ENCODE assay signal across 9 mouse cellular contexts in genomic region chr5:90900147-90900546, GRCm38 (mm10). TPM values are rescaled to one million over a fixed set of nuclear protein-coding genes. Genes with fewer than 3 reads are reported as not detected.
DNase-seq lines count a peak whose midpoint lies in the region; ATAC-seq and TF ChIP-seq lines count a peak whose summit lies in the region.
"Had no signal": no experiment of that assay in that cellular context is flagged by ENCODE, and none has a peak within 500 bp of the region (broad histone marks: within the 10 kb centered on the region; RNA-seq: fewer than 3 reads in every experiment).

No protein-coding gene starts in this region.

- H3K4me2 ChIP-seq in midbrain, embryonic 13.5 days (replicated peaks): no peak overlapping the region
- H3K4me2 ChIP-seq: neural tube, embryonic 13.5 days had no signal

- H3K4me1 ChIP-seq in small intestine, adult 2 months (ENCODE audit: control insufficient read depth, insufficient read depth, insufficient read length, low read length): peaks cover 11% of the 10 kb centered on the region
- peaks cover 11% of the 10 kb centered on the region for H3K4me1 ChIP-seq in midbrain, embryonic 13.5 days (replicated peaks)

- H3K36me3 ChIP-seq in small intestine, adult 2 months (ENCODE audit: control insufficient read depth, insufficient read depth, low read length): no peaks in the 10 kb centered on the region
- H3K36me3 ChIP-seq in midbrain, embryonic 13.5 days: no peaks in the 10 kb centered on the region
- H3K36me3 ChIP-seq: neural tube, embryonic 13.5 days had no signal

- no peak for TF ChIP-seq CTCF in small intestine, adult 2 months (IDR thresholded peaks at IDR 0.05; ENCODE audit: extremely low read depth, insufficient read length, insufficient replicate concordance, low read depth, low read length)

- ATAC-seq in hematopoietic stem cell, adult 5-6 weeks (replicated peaks in 1 of 2; ENCODE audit: insufficient read depth in 1 of 2, low FRiP score in 2 of 2, low TSS enrichment in 1 of 2, low read depth in 1 of 2, poor library complexity in 2 of 2, severe bottlenecking in 2 of 2): peak; percentile 30 to 34
- no peak for ATAC-seq in inflammation-experienced regulatory T-cells, adult 6 months
- no peak for ATAC-seq in midbrain, embryonic 13.5 days

- 0 out of 2 replicates have a peak overlapping the region, but pooled peaks have one; percentile 2 for H3K4me3 ChIP-seq in small intestine, adult 2 months (ENCODE audit: low read depth, low read length)
- no peak overlapping the region for H3K4me3 ChIP-seq in midbrain, embryonic 13.5 days (replicated peaks)
- H3K4me3 ChIP-seq: neural tube, embryonic 13.5 days had no signal

- H3K27me3 ChIP-seq in small intestine, adult 2 months (ENCODE audit: control insufficient read depth, insufficient read depth, low read length): no peaks in the 10 kb centered on the region; the same call in none of the 2 replicates
- peaks cover 16% of the 10 kb centered on the region for H3K27me3 ChIP-seq in midbrain, embryonic 13.5 days

- WGBS in small intestine, adult 2 months: 15% methylated on average over 7 of the region's 7 CpGs
- 61% methylated on average over 7 of the region's 7 CpGs for WGBS in midbrain, embryonic 13.5 days

- H3K9ac ChIP-seq in midbrain, embryonic 13.5 days (replicated peaks): no peak overlapping the region
- H3K9ac ChIP-seq: neural tube, embryonic 13.5 days had no signal

- DNase-seq in ovary, adult 18-20 months (ENCODE audit: low spot score): peak; percentile 47
- DNase-seq in ovary, postnatal 10 days (ENCODE audit: low spot score): no peak
- peak; percentile 60 for DNase-seq in cerebellum, adult 11 months
- DNase-seq in thymus, postnatal 25 days: no peak

- H3K27ac ChIP-seq in small intestine, adult 2 months (ENCODE audit: insufficient read depth, low read depth, low read length): peak overlapping the region; percentile 26
- H3K27ac ChIP-seq in midbrain, embryonic 13.5 days: no peak overlapping the region
- H3K27ac ChIP-seq: neural tube, embryonic 13.5 days had no signal

- no peak for TF ChIP-seq POLR2A in small intestine, adult 2 months (IDR thresholded peaks at IDR 0.05; ENCODE audit: low read depth, low read length)

- H3K9me3 ChIP-seq in midbrain, embryonic 13.5 days: no peaks in the 10 kb centered on the region
- H3K9me3 ChIP-seq: neural tube, embryonic 13.5 days had no signal

RNA-seq across cellular contexts. Expression of gene Cxcl2, which starts 3.5 kb away (rescaled TPM):
- total RNA-seq in hematopoietic stem cell, adult 5-6 weeks (2017): 59.1 and 228 TPM in 2 replicates
- 1.2 and 18.6 TPM in 2 replicates for polyA plus RNA-seq in small intestine, adult 2 months (2012; rRNA removed)
- under 1 TPM in 1 of 3 experiments, not detected in 2; 0.92 TPM for polyA plus RNA-seq in inflammation-experienced regulatory T-cells, adult 6 months (2017; shearing (Covaris generic))
- not detected in 2 replicates for polyA plus RNA-seq in midbrain, embryonic 13.5 days (2015; fragmentation: Nextera tagmentation; extraction: Ambion mirVana)
- polyA plus RNA-seq: neural tube, embryonic 13.5 days had no signal

RNA-seq across cellular contexts. Expression of gene Cxcl1, which starts 9.1 kb away (rescaled TPM):
- total RNA-seq in hematopoietic stem cell, adult 5-6 weeks (2017): not detected in 2 replicates
- polyA plus RNA-seq in small intestine, adult 2 months (2012; rRNA removed): 1.3 and 2.8 TPM in 2 replicates
- not detected for polyA plus RNA-seq in inflammation-experienced regulatory T-cells, adult 6 months (2017; shearing (Covaris generic))
- 0.22 TPM in 1 of 2 replicates, not detected in the other for polyA plus RNA-seq in midbrain, embryonic 13.5 days (2015; fragmentation: Nextera tagmentation; extraction: Ambion mirVana)
- polyA plus RNA-seq: neural tube, embryonic 13.5 days had no signal

RNA-seq across cellular contexts. Expression of gene Mthfd2l, which starts 30.8 kb away (rescaled TPM):
- total RNA-seq in hematopoietic stem cell, adult 5-6 weeks (2017): 25.7 and 26.4 TPM in 2 replicates
- 17.1 and 39.5 TPM in 2 replicates for polyA plus RNA-seq in small intestine, adult 2 months (2012; rRNA removed)
- 1 to 10 TPM in 2 of 3 experiments, under 1 TPM in 1; 0.80 to 2.3 (median 1.3) TPM for polyA plus RNA-seq in inflammation-experienced regulatory T-cells, adult 6 months (2017; shearing (Covaris generic))
- 98.9 and 99.1 TPM in 2 replicates for polyA plus RNA-seq in midbrain, embryonic 13.5 days (2015; fragmentation: Nextera tagmentation; extraction: Ambion mirVana)

Comparison
In these comparisons a context has a peak if more than half of its experiments do, and no peak if none do; other contexts are left out.
1. DNase-seq: peak in ovary, adult 18-20 months (single experiment) and cerebellum, adult 11 months (single experiment); none in ovary, postnatal 10 days (single experiment) and thymus, postnatal 25 days (single experiment).
2. ATAC-seq: peak in hematopoietic stem cell, adult 5-6 weeks (2 of 2); none in inflammation-experienced regulatory T-cells, adult 6 months (single experiment) and midbrain, embryonic 13.5 days (single experiment).